Mouse (Mus musculus): ENCODE results near the gene Azin2.
A peak's percentile ranks its signal among the peaks of the same experiment; 100 is the strongest.

Gene Azin2

DNA sequence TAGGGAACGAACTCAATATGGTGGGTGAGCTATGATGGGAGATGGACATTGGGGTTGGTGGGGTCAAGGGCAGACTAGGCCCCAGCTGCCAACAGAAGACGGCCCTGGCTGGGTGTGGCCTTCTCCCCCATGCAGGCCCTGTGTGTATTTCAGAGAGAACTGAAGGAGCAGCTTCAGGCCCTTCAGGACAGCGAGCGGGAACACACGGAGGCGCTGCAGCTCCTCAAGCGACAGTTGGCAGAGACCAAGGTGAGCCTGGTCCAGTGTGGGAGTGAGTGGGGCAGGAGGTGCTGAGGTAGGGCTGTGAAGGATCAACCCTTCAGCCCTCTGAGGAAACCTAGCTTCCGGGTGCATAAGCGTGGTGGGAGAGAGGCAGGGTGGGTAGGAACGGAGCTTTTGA, 65.6 kb downstream of the Azin2 start:
- DNase-seq (ENCODE audit: low spot score), result no peak

DNA sequence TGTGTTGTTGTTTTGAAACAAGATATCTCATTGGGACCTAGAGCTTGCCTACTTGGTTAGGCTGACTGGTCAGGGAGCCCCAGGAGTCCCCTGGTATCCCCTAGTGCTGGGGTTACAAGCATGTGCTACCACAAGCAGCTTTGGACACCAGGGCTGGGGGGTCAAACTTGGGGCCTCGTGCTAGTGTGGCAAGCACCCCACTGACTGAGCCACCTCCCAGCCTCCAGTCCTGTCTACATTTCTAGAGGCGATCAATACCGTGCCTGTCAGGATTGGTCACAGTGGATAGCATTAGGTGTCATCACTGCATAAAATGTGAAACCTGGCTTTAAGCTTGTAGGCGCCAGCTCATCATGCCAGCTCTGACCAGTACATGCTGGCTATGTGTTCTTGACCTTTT, 66.4 kb downstream of the Azin2 start:
- no peak for DNase-seq (ENCODE audit: low spot score)

DNA sequence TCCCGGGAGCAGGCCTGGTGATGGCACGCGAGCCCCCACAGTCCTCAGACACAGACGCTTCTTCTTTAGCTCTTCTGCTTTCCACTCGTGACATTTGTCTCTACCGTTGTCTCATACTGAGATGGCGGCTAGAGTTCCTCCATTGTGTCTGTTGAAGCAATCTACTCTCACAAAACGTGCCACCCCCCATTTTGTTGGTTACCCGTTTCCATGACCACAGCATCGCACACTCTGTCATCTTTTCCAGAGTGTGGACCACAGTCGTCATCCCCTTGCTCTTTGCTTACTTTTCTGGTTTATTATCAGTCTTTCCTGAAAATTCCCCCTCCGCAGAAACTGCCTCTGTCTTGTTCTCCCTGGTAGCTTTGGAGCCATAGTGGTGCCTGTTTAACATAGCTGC, 68.1 kb downstream of the Azin2 start:
- no peak for DNase-seq (ENCODE audit: low spot score)

DNA sequence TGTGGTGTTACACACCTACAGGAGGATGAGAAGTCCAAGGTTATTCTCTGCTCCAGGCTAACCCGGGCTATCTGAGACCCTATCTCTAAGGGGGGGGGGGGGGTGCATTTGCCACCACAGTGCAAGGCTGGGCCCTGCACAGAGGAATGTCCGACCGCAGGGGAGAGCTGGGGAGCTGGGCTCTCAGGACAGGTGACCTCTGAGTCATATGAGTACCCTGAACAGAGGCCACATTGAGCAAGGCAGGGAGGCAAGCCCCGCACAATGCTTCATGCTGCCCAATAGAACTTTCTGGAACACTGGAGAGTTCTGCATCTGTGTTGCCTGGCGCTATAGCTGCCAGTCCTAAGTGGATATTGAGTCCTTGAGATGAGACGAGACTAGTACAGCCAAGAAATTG, 70.1 kb downstream of the Azin2 start:
- no peak for DNase-seq (ENCODE audit: low spot score)

DNA sequence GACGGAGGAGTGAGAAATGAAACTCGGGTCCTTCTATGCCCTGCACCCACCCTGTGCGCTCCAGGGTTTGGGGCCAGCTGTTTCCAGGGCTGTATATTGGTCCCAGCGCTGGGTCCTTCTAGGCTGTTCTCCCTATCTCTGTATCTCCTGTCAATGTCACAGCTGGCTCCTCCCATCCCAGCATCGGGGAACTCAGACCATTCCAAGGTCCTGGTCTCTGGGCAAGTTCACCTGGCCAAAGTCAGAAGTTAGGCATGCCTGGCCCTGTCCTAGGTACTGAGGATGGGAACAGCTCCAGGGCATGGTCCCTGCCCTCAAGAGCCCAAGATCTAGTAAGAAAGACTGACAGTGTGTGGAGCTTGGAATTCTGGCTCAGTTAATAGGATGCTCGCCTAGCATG, 70.5 kb downstream of the Azin2 start:
- DNase-seq (ENCODE audit: low spot score), result no peak

DNA sequence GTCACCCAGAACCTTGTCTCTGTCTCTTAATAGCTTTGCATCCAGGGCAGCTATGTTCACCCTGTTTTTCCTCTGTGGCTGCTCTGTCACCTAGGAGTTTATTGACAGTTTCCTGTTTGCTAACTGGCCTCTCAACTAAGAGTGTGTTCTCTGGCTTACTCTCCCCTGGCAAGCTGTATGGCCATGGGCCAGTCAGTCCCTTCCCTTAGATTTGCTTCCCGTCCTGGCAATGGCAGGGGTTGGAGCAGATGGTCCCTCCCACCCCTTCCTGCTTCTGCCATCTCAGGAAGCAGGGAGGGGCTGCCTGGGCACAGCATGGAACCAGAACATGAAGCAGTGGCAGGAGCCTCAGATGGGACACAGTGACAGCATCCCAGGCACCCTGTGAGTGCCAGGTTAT, 71.1 kb downstream of the Azin2 start:
- no peak for DNase-seq (ENCODE audit: low spot score)

DNA sequence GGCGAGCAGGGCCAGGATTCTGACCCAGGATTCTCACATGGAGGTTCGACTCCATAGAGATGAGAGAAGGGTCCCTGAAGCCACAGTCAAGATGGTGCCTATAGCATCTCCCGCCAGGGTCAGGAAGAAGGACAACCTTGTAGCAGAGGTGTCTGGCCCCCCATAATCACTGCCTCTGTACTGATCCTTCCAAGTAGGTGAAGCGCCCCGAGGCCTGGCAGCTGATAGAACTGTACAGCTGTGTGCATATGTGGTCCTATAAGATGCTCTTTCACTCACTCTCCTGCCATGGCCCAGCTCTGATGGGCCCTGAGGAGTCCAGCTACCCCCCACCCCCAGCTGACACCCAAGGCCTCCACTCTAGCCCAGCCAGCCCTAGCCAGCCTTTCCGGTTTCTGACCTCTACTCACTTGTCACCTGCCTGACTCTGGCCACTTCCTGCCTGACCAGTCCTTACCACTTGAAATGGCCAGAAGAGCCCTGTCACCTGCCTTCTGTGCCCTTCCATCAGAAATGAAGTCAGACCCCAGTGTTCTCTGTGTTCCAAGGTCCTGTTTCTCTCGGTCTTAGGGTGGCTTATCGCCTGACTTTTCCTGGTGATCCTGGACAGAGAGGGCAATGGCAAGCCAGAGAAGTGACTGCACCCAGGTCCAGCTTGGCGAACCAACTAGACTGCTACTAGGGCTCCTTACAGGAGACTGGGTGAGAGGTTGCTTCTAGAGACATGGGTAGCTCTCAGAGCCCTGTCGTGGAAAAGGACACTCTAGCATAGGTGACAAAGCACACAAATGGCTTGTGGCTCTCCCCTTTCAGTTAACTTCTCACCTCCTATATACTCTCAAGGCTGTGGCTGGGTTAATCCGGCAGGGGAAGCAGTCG, 72.3 kb downstream of the Azin2 start:
- DNase-seq (ENCODE audit: low spot score), result no peak

DNA sequence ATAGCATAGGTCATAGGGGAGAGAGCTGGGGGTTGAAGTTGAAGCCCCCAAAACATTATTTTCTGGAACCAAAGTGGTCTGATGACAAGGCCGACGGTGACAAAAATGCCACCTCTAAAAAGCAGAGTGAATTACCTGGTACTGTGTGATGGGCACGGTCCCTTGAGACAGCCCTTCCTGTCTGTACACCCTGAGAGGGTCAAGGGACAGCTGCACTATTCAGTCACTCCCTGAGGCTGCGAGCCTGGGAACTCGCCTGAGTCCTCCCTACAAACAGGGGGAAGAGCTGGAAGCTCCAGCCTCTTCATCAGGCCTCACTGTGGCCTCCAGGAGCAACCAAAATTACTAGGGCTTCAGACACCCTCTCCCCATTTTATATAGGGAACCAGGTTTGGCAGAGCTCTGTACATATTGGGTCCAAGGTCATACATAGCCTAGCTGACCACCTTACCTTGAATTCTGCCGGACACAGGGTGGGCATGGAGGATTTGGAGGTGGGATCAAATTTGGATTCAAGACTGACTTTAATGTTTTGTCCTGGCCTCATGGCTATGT, 73.7 kb downstream of the Azin2 start:
- no peak for DNase-seq (ENCODE audit: low spot score)

DNA sequence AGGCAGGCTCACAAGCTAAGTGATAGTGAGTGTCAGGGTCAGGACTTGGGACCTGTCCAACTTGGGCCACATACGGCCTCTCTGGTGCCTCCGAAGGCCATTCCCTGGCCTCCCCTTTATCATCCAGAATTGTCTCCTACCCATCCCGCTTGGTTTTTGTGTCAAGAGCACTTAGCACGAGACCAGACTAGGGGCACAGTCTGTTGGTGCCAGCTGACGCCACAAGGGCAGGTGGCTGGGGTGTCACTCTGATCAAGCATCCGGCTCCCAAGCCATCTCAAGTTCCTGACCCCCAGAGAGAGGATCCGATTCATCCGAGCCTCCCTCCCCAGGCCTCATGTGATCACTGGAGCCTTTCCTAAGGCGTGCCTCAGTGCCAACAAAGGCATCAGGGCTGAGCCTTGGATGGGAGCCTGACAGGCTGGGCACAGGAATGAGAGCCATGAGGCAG, 74.6 kb downstream of the Azin2 start:
- no peak for DNase-seq (ENCODE audit: low spot score)

DNA sequence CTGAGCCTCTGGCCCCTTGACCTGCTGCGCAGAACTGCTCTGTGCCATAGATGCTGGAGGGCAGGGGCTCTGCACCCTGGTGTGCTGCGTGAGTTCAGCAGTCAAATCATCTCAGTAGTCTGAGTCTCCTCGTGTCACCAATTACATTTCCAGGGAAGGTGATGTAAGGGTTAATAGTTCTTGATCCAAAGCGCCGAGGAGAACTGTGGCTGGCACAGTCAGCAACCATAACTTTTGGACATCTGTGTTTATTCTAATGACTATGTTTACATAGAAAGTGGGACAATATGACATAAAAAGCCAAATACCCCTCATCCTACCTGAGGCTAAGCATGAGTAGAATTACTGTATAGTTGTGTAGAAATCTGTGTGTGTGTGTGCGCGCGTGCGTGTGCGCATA, 75.2 kb downstream of the Azin2 start:
- DNase-seq (ENCODE audit: low spot score), result no peak

DNA sequence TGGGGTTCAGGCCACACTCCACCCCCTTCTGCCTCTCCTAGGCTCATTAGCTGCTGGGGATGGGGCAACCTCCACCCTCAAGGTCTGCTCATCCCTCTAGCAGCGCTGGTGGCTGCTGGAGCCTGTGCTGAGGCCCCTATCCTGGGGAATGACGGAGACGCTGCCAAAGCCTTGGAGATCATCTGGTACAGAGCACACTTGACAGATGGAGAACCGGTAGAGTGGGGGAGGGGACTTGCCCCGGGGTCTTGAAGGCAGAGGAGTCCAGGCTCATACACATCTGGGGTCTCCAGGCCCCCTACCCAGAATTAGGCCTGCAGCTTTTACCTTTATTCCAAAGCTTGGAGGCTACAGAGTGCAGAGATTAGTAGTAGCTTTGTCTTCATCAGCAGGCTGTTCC, 75.7 kb downstream of the Azin2 start:
- peak; percentile 50 for DNase-seq (ENCODE audit: low spot score)

DNA sequence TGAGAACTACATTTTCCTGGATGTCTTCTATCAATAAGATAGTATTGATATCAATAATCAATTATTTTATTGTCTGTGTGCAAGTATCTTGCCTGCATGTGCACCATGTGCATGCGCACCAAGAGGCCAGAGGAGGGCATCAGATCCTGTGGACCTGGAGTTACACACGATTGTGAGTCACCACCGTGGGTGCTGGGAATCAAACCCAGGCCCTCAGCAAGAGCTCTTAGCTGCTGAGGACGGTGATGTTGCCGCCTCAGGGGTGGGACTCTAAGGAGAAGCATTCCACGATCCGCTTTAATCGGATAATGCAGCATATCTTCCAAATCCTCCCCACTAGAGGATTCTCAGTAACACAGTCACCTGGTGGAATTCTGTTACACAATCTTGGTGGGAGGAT, 76.7 kb downstream of the Azin2 start:
- DNase-seq (ENCODE audit: low spot score), result no peak

DNA sequence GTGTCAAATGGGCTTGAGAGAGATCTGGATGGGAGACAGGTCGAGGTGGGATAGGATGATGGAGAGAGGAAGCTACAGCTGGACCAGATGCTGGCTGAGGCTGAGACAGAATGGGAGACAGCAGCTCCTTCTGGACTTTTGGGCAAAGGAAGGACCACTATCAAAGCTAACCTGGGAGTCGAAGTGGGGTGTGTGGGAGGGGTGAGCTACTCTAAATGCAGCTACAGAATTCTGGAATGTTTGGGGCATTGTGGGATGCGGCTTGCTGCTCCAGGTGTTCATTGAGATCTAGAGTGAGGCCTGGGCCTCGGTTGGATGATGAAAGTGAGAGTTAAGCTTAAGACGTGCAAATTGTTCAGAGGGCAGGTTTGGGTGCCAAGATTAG, 77.5 kb downstream of the Azin2 start:
- DNase-seq (ENCODE audit: low spot score), result no peak

DNA sequence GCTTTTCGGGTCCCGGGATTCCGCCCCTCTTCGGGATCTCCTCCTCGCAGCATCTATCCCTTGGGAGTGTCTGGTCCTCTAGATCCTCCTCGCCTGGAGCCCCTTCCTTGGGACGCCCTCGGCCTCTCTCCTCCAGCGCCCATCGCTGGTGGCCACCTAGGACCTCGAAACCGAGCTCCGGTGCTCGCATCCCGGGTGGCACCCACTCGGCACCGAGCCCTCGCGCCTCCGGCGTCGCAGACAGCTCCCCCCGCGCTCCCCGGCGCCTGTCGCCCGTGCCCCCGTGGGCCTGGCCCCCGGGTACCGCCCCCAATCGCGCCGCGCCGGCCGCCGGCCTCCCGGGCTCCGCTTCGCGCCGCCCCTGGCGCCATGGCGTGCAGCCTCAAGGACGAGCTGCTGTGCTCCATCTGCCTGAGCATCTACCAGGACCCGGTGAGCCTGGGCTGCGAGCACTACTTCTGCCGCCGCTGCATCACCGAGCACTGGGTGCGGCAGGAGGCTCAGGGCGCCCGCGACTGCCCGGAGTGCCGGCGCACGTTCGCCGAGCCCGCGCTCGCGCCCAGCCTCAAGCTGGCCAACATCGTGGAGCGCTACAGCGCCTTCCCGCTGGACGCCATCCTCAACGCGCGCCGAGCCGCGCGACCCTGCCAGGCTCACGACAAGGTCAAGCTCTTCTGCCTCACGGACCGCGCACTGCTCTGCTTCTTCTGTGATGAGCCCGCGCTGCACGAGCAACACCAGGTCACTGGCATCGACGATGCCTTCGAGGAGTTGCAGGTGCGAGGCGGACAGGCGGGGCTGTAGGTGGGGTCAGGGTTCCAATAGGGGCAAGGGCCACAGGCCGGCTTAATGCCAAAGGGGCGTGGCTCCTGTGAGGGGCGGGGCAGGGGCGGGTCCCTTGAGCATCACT, 78.2 kb downstream of the Azin2 start:
- DNase-seq (ENCODE audit: low spot score), result peak; percentile 54

DNA sequence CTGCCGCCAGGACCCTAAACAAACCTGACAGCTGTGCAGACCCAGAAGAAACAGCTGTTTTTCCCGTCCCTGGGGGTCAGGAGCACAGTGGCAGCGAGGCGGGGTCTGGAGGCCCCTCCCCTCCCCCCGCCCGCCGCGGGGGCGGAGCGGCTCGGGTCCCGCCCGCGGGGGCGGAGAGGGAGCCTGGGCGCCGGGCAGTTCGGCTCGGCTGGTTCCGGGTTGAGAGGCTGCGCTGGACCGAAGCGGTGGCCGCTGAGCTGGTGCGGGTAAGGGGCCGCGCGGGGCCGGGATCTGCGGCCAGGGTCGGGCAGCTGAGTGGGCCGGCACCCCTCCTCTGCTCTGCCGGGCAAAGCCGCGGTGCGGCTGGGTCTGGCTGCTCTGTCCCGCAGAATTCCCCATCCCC, 78.9 kb downstream of the Azin2 start, which contains the start of gene Trim62:
Gene Trim62, plus strand, starts transcription at position 202 of the 403 bp plus-strand sequence.
- DNase-seq (ENCODE audit: low spot score), result peak; percentile 85
